Mouse (Mus musculus): ENCODE data around the gene Zfp791. TPM values are rescaled to one million over a fixed set of nuclear protein-coding genes. Genes with fewer than 3 reads are reported as not detected.

Gene Zfp791
- total RNA-seq, 2 experiments from 2014 or later: 3.7 to 3.9 TPM

Small RNA genes within 50 kb of the gene (microRNA-seq; reads per million reads assigned to microRNA genes)
- gene Gm23388: not detected
- gene Mir7070: not detected

Other genes with a start within 250 kb of the Zfp791 start
- gene Gcdh, start 229.2 kb downstream of the Zfp791 start, total RNA-seq (2021): 10 to 100 TPM; 77.9 to 96.9 TPM
- gene Klf1, start 221.2 kb downstream of the Zfp791 start, total RNA-seq (2021): 1 to 10 TPM; 2.6 to 4.3 TPM
- 10 to 100 TPM; 11.8 to 12.8 TPM for gene Dnase2a, start 214.5 kb downstream of the Zfp791 start, total RNA-seq (2021)
- 1 to 10 TPM; 2.3 to 4.2 TPM for gene Mast1, start 185.7 kb downstream of the Zfp791 start, total RNA-seq (2021)
- gene Rtbdn, start 176.1 kb downstream of the Zfp791 start, total RNA-seq (2021): under 1 TPM in 1 of 2 experiments, not detected in 1; 0.21 TPM
- gene Gm49661, start 153.7 kb downstream of the Zfp791 start, total RNA-seq (2021): 1 to 10 TPM in 1 of 2 experiments, not detected in 1; 1.1 TPM
- 100 to 1,000 TPM; 477 to 503 TPM for gene Prdx2, start 153.5 kb downstream of the Zfp791 start, total RNA-seq (2021)
- gene Rnaseh2a, start 153.3 kb downstream of the Zfp791 start, total RNA-seq (2021): 10 to 100 TPM; 88.6 to 91.7 TPM
- 100 to 1,000 TPM in 1 of 2 experiments, 10 to 100 TPM in 1; 28.7 to 134 TPM for gene Junb, start 144.4 kb downstream of the Zfp791 start, total RNA-seq (2021)
- gene Hook2, start 132.5 kb downstream of the Zfp791 start, total RNA-seq (2021): 1 to 10 TPM; 6.5 to 6.6 TPM
- not detected for gene Best2, start 108.6 kb downstream of the Zfp791 start, total RNA-seq (2021)
- gene Asna1, start 97.8 kb downstream of the Zfp791 start, total RNA-seq (2021): 10 to 100 TPM; 86.5 to 92.4 TPM
- 100 to 1,000 TPM; 143 to 155 TPM for gene Trir, start 96.3 kb downstream of the Zfp791 start, total RNA-seq (2021)
- 10 to 100 TPM; 56.6 to 59.7 TPM for gene Tnpo2, start 86.2 kb downstream of the Zfp791 start, total RNA-seq (2021)
- gene Fbxw9, start 63.0 kb downstream of the Zfp791 start, total RNA-seq (2021): 10 to 100 TPM; 22.4 to 24.9 TPM
- gene Gm5741, start 55.1 kb downstream of the Zfp791 start, total RNA-seq (2021): 1 to 10 TPM in 1 of 2 experiments, not detected in 1; 1.2 TPM
- 10 to 100 TPM; 35.7 to 36.5 TPM for gene Dhps, start 51.3 kb downstream of the Zfp791 start, total RNA-seq (2021)
- gene Wdr83os, start 42.4 kb downstream of the Zfp791 start, total RNA-seq (2021): 10 to 100 TPM; 58.2 to 70.5 TPM
- 10 to 100 TPM; 25.7 to 29.8 TPM for gene Wdr83, start 41.8 kb downstream of the Zfp791 start, total RNA-seq (2021)
- 10 to 100 TPM; 52.7 to 56.6 TPM for gene Man2b1, start 39.8 kb downstream of the Zfp791 start, total RNA-seq (2021)
- gene Cks1brt, start 28.8 kb upstream of the Zfp791 start, total RNA-seq (2021): not detected
- gene Olfr371, start 102.9 kb upstream of the Zfp791 start, total RNA-seq (2021): not detected
- 10 to 100 TPM; 31.9 to 37.7 TPM for gene Orc6, start 176.5 kb upstream of the Zfp791 start, total RNA-seq (2021)
- gene Vps35, start 176.7 kb upstream of the Zfp791 start, total RNA-seq (2021): 10 to 100 TPM; 82.6 to 84.7 TPM